Mouse (Mus musculus): ENCODE results near the gene Cnpy1. TPM values are rescaled to one million over a fixed set of nuclear protein-coding genes. Genes with fewer than 3 reads are reported as not detected.

The Cnpy1 gene
- total and polyA plus RNA-seq, 3 experiments: not detected

DNA sequence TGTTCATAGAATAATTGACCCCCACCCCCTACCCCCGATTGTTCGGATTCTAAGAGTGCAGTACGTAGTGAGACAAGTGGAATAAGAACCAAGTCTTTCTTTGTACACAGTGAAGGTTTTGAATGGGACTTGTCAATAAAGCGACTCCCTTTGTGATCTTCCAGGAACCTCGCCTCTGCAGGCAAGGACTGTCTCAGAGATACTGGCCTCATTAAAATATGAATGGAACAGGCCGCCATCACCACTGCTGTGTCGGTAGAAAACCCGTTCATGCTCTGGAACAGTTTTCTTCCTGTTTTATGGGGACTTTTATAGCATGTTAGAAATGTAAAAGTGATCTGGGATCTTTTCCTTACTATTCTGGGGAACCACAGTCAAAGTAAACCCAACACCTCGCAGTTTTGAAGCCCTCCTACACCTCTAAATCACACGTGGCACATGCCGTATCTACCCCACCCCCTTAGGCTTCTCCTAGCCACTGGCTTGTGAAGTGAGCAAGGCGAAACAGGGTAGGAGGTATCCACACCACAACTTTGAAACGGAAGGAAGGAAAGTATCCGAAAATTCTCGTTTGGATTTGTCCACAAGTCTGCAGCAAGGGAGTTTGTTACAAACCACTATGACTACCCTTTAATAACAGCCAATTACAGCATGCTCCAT lies 33.8 kb downstream of the Cnpy1 start:
- Histone ChIP-seq H3K27me3 (ENCODE audit: control insufficient read depth in 1 of 2, insufficient read depth in 2 of 2, low read length in 2 of 2) (no peaks in the 10 kb centered on the region), H3K9me3 (replicated peaks; ENCODE audit: insufficient read depth, low read length) (no peaks in the 10 kb centered on the region), H3K9ac (ENCODE audit: control insufficient read depth, low read depth, low read length, poor library complexity, severe bottlenecking) (no peak overlapping the region), H3K36me3 (ENCODE audit: control insufficient read depth in 1 of 2, insufficient read depth in 2 of 2, low read length in 2 of 2) (no peaks in the 10 kb centered on the region), H3K79me2 (ENCODE audit: control insufficient read depth, insufficient read depth, low read length, poor library complexity) (no peaks in the 10 kb centered on the region), H3K4me3 (ENCODE audit: control insufficient read depth in 1 of 2, insufficient read depth in 1 of 2, low read depth in 2 of 2, low read length in 2 of 2) (no peak overlapping the region), H3K4me1 (ENCODE audit: control insufficient read depth in 1 of 2, insufficient read depth in 2 of 2, low read length in 2 of 2) (no peaks in the 10 kb centered on the region), H3K27ac (ENCODE audit: control insufficient read depth, low read depth, low read length) (no peak overlapping the region)
- no peak for DNase-seq (ENCODE audit: low read depth, low spot score)
- TF ChIP-seq CHD1 (IDR thresholded peaks at IDR 0.05; ENCODE audit: low read depth, low read length): no peak

DNA sequence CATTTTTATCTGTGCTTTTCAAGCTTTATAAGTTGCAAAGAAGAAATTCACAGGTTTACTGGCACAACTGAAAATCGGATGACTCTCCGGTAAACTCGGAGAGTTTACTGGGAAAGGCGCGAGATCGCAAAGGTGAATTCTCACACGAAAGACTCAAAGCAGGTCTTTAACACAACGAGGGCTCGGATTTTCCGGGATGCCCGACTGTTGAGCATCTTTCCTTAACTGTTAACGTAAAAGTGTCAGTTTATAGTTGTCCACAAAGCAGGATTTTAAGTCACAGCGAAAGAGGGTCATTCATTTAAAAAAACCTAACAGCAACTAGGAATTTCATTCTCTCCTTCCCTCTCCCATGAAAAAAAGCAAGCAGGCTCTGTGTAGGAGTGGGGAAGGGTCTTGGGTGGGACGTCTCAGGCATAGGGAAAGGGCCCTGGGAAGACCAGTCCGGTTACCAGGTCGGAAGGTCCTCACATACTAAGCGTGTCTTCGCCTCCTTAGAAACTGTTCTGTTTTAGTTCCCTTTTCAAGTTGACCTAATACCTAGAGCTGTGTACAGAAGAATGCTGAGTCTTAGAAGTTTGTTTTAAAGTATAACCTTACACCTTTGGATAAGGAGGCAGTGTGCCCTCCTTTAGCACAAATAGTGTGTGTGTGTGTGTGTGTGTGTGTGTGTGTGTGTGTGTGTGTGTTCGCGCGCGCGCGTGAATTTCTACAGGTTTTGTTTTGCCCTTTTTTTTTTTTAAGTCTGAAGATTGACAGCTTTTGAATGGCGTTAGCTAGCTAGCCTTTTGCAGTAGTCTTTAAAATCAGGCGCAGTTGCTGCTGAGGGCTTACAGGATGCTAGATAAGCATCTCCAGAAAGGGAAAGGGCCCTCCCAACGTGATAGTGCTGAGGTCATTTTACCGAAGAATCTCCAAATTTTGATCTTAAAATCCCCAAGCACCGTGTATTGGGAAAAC lies 34.7 kb downstream of the Cnpy1 start:
- TF ChIP-seq UBTF (IDR thresholded peaks at IDR 0.05; ENCODE audit: borderline replicate concordance, insufficient read depth, low read depth, low read length): no peak

DNA sequence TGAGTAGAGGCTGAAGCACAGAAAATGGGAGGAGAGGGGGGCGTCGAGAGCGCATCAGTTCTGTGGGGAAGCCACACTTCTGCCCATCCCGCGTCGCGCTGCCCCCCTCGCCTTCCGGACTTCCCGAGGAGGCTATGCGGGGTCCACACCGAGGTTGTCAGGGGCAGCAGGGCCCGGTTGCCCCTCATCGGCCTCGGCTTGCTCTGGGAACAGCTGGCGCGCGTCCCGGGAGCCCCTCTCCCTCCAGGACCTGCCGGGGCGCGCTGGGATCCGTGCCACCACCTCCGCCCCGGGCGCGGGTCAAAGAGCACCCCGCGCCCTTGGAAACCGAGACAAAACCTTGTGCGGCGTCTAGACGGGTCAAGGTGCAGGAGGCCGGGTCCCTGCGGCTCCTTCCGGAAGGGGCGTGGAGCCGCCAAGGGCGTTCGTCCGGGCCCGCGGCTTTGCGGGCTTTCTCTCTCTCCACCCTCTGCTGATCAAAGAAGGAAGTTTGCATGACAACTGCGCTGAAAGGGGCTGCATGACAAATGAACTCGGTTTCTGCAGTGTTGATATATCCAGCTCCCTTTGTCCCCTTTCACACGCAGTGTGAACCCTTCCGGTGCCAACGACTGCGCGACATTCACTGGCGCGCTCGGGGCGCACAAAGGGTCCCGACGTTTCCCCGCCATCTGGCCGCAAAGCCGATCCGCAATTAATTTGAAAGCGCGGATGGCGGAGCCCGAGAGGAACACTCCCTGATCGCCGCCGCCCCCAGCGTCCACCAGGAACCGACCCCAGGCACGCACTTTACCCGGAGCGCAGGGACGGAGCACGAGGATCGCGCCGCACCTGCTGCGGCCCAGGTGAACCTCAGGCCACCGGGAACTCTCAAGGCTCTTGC lies 35.8 kb downstream of the Cnpy1 start:
- Histone ChIP-seq H3K36me3 (ENCODE audit: control insufficient read depth in 1 of 2, insufficient read depth in 2 of 2, low read length in 2 of 2) (no peaks in the 10 kb centered on the region), H3K9ac (ENCODE audit: control insufficient read depth, low read depth, low read length, poor library complexity, severe bottlenecking) (no peak overlapping the region), H3K9me3 (replicated peaks; ENCODE audit: insufficient read depth, low read length) (no peaks in the 10 kb centered on the region), H3K27ac (ENCODE audit: control insufficient read depth, low read depth, low read length) (no peak overlapping the region), H3K79me2 (ENCODE audit: control insufficient read depth, insufficient read depth, low read length, poor library complexity) (no peaks in the 10 kb centered on the region), H3K4me3 (ENCODE audit: control insufficient read depth in 1 of 2, insufficient read depth in 1 of 2, low read depth in 2 of 2, low read length in 2 of 2) (no peak overlapping the region), H3K27me3 (ENCODE audit: control insufficient read depth in 1 of 2, insufficient read depth in 2 of 2, low read length in 2 of 2) (no peaks in the 10 kb centered on the region), H3K4me1 (ENCODE audit: control insufficient read depth in 1 of 2, insufficient read depth in 2 of 2, low read length in 2 of 2) (no peaks in the 10 kb centered on the region)
- no peak for TF ChIP-seq MAX (IDR thresholded peaks at IDR 0.05; ENCODE audit: low read length)
- no peak for TF ChIP-seq MYB (IDR thresholded peaks at IDR 0.05; ENCODE audit: low read depth, low read length)
- TF ChIP-seq CHD2 (IDR thresholded peaks at IDR 0.05; ENCODE audit: low read length): no peak
- TF ChIP-seq TCF12 (IDR thresholded peaks at IDR 0.05; ENCODE audit: low read depth, low read length): no peak
- TF ChIP-seq NELFE (IDR thresholded peaks at IDR 0.05; ENCODE audit: low read depth, low read length): no peak
- no peak for TF ChIP-seq SMC3 (IDR thresholded peaks at IDR 0.05; ENCODE audit: low read depth, low read length)
- no peak for TF ChIP-seq E2F4 (IDR thresholded peaks at IDR 0.05; ENCODE audit: borderline replicate concordance, low read depth, low read length)
- no peak for TF ChIP-seq USF1 (IDR thresholded peaks at IDR 0.05; ENCODE audit: low read depth, low read length)
- TF ChIP-seq POLR2AphosphoS2 (IDR thresholded peaks at IDR 0.05; ENCODE audit: low read length): no peak
- no peak for TF ChIP-seq MAFK (IDR thresholded peaks at IDR 0.05; ENCODE audit: borderline replicate concordance, low read depth, low read length)
- no peak for TF ChIP-seq UBTF (IDR thresholded peaks at IDR 0.05; ENCODE audit: borderline replicate concordance, insufficient read depth, low read depth, low read length)
- TF ChIP-seq GABPA (IDR thresholded peaks at IDR 0.05; ENCODE audit: low read depth, low read length): no peak
- no peak for TF ChIP-seq RAD21 (IDR thresholded peaks at IDR 0.05; ENCODE audit: low read depth, low read length)
- no peak for TF ChIP-seq MYC (IDR thresholded peaks at IDR 0.05; ENCODE audit: low read depth, low read length)
- no peak for TF ChIP-seq ZMIZ1 (IDR thresholded peaks at IDR 0.05; ENCODE audit: low read depth, low read length)
- no peak for TF ChIP-seq EP300 (IDR thresholded peaks at IDR 0.05; ENCODE audit: low read depth in 1 of 2, low read length in 2 of 2)
- TF ChIP-seq ZNF384 (IDR thresholded peaks at IDR 0.05; ENCODE audit: low read depth, low read length): no peak
- no peak for TF ChIP-seq MXI1 (IDR thresholded peaks at IDR 0.05; ENCODE audit: low read depth, low read length)
- TF ChIP-seq POLR2A (IDR thresholded peaks at IDR 0.05; ENCODE audit: control insufficient read depth in 1 of 2, insufficient read depth in 1 of 2, low read depth in 1 of 2, low read length in 2 of 2, poor library complexity in 1 of 2): no peak
- no peak for DNase-seq (ENCODE audit: low read depth, low spot score)

More for the DNA sequence above, 34.7 kb downstream of the Cnpy1 start:
- no peaks in the 10 kb centered on the region for H3K79me2 ChIP-seq (ENCODE audit: control insufficient read depth, insufficient read depth, low read length, poor library complexity)
- DNase-seq (ENCODE audit: low read depth, low spot score): no peak
- H3K36me3 ChIP-seq (ENCODE audit: control insufficient read depth in 1 of 2, insufficient read depth in 2 of 2, low read length in 2 of 2): no peaks in the 10 kb centered on the region
- no peak overlapping the region for H3K4me3 ChIP-seq (ENCODE audit: control insufficient read depth in 1 of 2, insufficient read depth in 1 of 2, low read depth in 2 of 2, low read length in 2 of 2)
- no peaks in the 10 kb centered on the region for H3K9me3 ChIP-seq (replicated peaks; ENCODE audit: insufficient read depth, low read length)
- H3K9ac ChIP-seq (ENCODE audit: control insufficient read depth, low read depth, low read length, poor library complexity, severe bottlenecking): no peak overlapping the region
- no peaks in the 10 kb centered on the region for H3K27me3 ChIP-seq (ENCODE audit: control insufficient read depth in 1 of 2, insufficient read depth in 2 of 2, low read length in 2 of 2)
- no peaks in the 10 kb centered on the region for H3K4me1 ChIP-seq (ENCODE audit: control insufficient read depth in 1 of 2, insufficient read depth in 2 of 2, low read length in 2 of 2)
- H3K27ac ChIP-seq (ENCODE audit: control insufficient read depth, low read depth, low read length): no peak overlapping the region
